Mouse (Mus musculus) ES-E14 (cell line): ENCODE data around the gene Tbc1d8.

ENCODE experiments used
- CHD2 ChIP-seq: IDR thresholded peaks from 2 replicates; pipeline ENCODE4 v1.6.1; 2014; ENCODE audit warnings: mild to moderate bottlenecking, low read depth, low read length, inconsistent platforms
- MAFK ChIP-seq: IDR thresholded peaks from 2 replicates; pipeline ENCODE4 v1.6.1; 2014; ENCODE audit warnings: mild to moderate bottlenecking, low read depth, low read length, inconsistent platforms; ENCODE audit not compliant: insufficient read depth
- ZC3H11A ChIP-seq: IDR thresholded peaks from 2 replicates; pipeline ENCODE4 v1.6.1; 2012; ENCODE audit warnings: low read depth, mild to moderate bottlenecking, inconsistent platforms, low read length, borderline replicate concordance
- ZNF384 ChIP-seq: IDR thresholded peaks from 2 replicates; pipeline ENCODE4 v1.6.1; 2012; ENCODE audit warnings: low read depth, low read length, inconsistent platforms

DNA sequence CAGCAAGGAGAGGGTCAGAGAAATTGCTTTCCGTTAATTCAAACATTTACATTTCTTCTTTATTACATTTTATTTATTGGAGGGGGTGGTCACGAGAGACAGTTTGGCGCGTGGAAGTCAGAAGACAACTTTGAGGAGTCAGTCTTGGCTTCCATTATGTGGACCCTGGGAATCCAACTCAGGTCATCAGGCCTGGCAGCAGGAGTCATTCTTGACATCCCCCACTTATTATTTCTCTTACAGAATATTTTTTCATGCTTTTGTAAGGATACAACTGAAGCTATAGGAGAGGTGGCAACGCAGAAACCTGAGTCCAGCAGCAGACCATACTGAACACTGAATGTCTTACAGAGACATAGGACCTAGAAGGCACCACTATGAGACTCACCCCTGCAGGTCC lies 699 bp upstream of the Tbc1d8 start:
- no peak for TF ChIP-seq ZC3H11A
- no peak for TF ChIP-seq MAFK
- TF ChIP-seq CHD2, result no peak
- TF ChIP-seq ZNF384, result no peak
